Comparison of ENCODE assay signal across 14 mouse cellular contexts in genomic region chr1:159739478-159739877, GRCm38 (mm10).
DNase-seq lines count a peak whose midpoint lies in the region; ATAC-seq and TF ChIP-seq lines count a peak whose summit lies in the region.
"Had no signal": no experiment of that assay in that cellular context is flagged by ENCODE, and none has a peak within 500 bp of the region (broad histone marks: within the 10 kb centered on the region; RNA-seq: fewer than 3 reads in every experiment).

No protein-coding gene starts in this region.

- H3K36me3 ChIP-seq in hindbrain, postnatal 0 days (ENCODE audit: insufficient read depth, low read length) = no peaks in the 10 kb centered on the region
- no peaks in the 10 kb centered on the region for H3K36me3 ChIP-seq in hindbrain, embryonic 12.5 days
- H3K36me3 ChIP-seq in embryonic facial prominence, embryonic 11.5 days (replicated peaks; ENCODE audit: control insufficient read depth, insufficient read depth, low read depth, low read length) = no peaks in the 10 kb centered on the region
- H3K36me3 ChIP-seq: kidney, embryonic 15.5 days; liver, embryonic 15.5 days; midbrain, embryonic 13.5 days; neural tube, embryonic 13.5 days had no signal

- no peak for ATAC-seq in hindbrain, postnatal 0 days
- no peak for ATAC-seq in hindbrain, embryonic 12.5 days (ENCODE audit: low FRiP score)
- no peak for ATAC-seq in embryonic facial prominence, embryonic 11.5 days (replicated peaks; ENCODE audit: insufficient number of reproducible peaks, low FRiP score, low TSS enrichment, low read depth)
- ATAC-seq in inflammation-experienced regulatory T-cells, adult 6 months = no peak
- ATAC-seq: midbrain, embryonic 13.5 days had no signal

- H3K4me2 ChIP-seq in hindbrain, postnatal 0 days (ENCODE audit: low read depth, low read length) = no peak overlapping the region
- H3K4me2 ChIP-seq in hindbrain, embryonic 12.5 days (replicated peaks) = no peak overlapping the region
- no peak overlapping the region for H3K4me2 ChIP-seq in embryonic facial prominence, embryonic 11.5 days (ENCODE audit: low read depth, low read length)
- H3K4me2 ChIP-seq: kidney, embryonic 15.5 days; liver, embryonic 15.5 days; midbrain, embryonic 13.5 days; neural tube, embryonic 13.5 days had no signal

- TF ChIP-seq CTCF in hindbrain, postnatal 0 days (IDR thresholded peaks at IDR 0.05; ENCODE audit: low read depth) = no peak

- WGBS in hindbrain, postnatal 0 days = 47% methylated on average over 3 of the region's 3 CpGs
- 69% methylated on average over 3 of the region's 3 CpGs for WGBS in hindbrain, embryonic 12.5 days
- WGBS in embryonic facial prominence, embryonic 11.5 days = 47% methylated on average over 3 of the region's 3 CpGs

- H3K27ac ChIP-seq in hindbrain, postnatal 0 days = no peak overlapping the region
- no peak overlapping the region for H3K27ac ChIP-seq in hindbrain, embryonic 12.5 days
- H3K27ac ChIP-seq in embryonic facial prominence, embryonic 11.5 days (replicated peaks; ENCODE audit: low read depth, low read length) = no peak overlapping the region
- H3K27ac ChIP-seq: kidney, embryonic 15.5 days; liver, embryonic 15.5 days; midbrain, embryonic 13.5 days; neural tube, embryonic 13.5 days had no signal

- H3K27me3 ChIP-seq in hindbrain, postnatal 0 days (ENCODE audit: insufficient read depth, low read length) = no peaks in the 10 kb centered on the region
- H3K27me3 ChIP-seq in hindbrain, embryonic 12.5 days = no peaks in the 10 kb centered on the region
- H3K27me3 ChIP-seq in embryonic facial prominence, embryonic 11.5 days (ENCODE audit: control insufficient read depth, insufficient read depth, low read length) = no peaks in the 10 kb centered on the region
- H3K27me3 ChIP-seq: kidney, embryonic 15.5 days; liver, embryonic 15.5 days; midbrain, embryonic 13.5 days; neural tube, embryonic 13.5 days had no signal

- H3K4me1 ChIP-seq in hindbrain, postnatal 0 days (ENCODE audit: insufficient read depth, low read length) = no peaks in the 10 kb centered on the region
- H3K4me1 ChIP-seq in hindbrain, embryonic 12.5 days = no peaks in the 10 kb centered on the region
- H3K4me1 ChIP-seq in embryonic facial prominence, embryonic 11.5 days (ENCODE audit: control insufficient read depth, insufficient read depth, low read length) = no peaks in the 10 kb centered on the region
- H3K4me1 ChIP-seq: liver, embryonic 15.5 days had no signal

- no peak overlapping the region for H3K9ac ChIP-seq in hindbrain, postnatal 0 days (replicated peaks; ENCODE audit: low read length)
- H3K9ac ChIP-seq in hindbrain, embryonic 12.5 days = no peak overlapping the region
- no peak overlapping the region for H3K9ac ChIP-seq in embryonic facial prominence, embryonic 11.5 days (replicated peaks; ENCODE audit: low read length)
- H3K9ac ChIP-seq: kidney, embryonic 15.5 days; liver, embryonic 15.5 days; midbrain, embryonic 13.5 days; neural tube, embryonic 13.5 days had no signal

- H3K9me3 ChIP-seq in hindbrain, postnatal 0 days (ENCODE audit: low read length) = no peaks in the 10 kb centered on the region
- H3K9me3 ChIP-seq in hindbrain, embryonic 12.5 days (replicated peaks) = no peaks in the 10 kb centered on the region
- H3K9me3 ChIP-seq in embryonic facial prominence, embryonic 11.5 days (replicated peaks; ENCODE audit: control insufficient read depth, low read length) = no peaks in the 10 kb centered on the region
- H3K9me3 ChIP-seq: kidney, embryonic 15.5 days; liver, embryonic 15.5 days; midbrain, embryonic 13.5 days; neural tube, embryonic 13.5 days had no signal

- no peak overlapping the region for H3K4me3 ChIP-seq in hindbrain, postnatal 0 days (ENCODE audit: low read length)
- H3K4me3 ChIP-seq in hindbrain, embryonic 12.5 days = no peak overlapping the region
- H3K4me3 ChIP-seq in embryonic facial prominence, embryonic 11.5 days (ENCODE audit: low read depth, low read length) = no peak overlapping the region
- H3K4me3 ChIP-seq: kidney, embryonic 15.5 days; liver, embryonic 15.5 days; midbrain, embryonic 13.5 days; neural tube, embryonic 13.5 days had no signal

- intact Hi-C loops in left cerebral cortex, postnatal 14 days (cut with DNase I) = no loop called here

- DNase-seq in hindbrain, postnatal 0 days (ENCODE audit: low spot score) = peak; percentile 35
- DNase-seq in 3T3-L1 (ENCODE audit: low read depth, low spot score) = peak; percentile 21
- peak; percentile 8 for DNase-seq in embryonic facial prominence, embryonic 11.5 days (ENCODE audit: low spot score)
- peak; percentile 51 to 65 for DNase-seq in left cerebral cortex, postnatal 14 days (ENCODE audit: low spot score in 2 of 2)
- no peak for DNase-seq in gastrocnemius, adult 8-10 months (ENCODE audit: low spot score in 2 of 2)
- no peak for DNase-seq in c-Kit-positive CD71-positive TER-119-positive erythroid progenitor cells, embryonic 14.5 days (ENCODE audit: low spot score)
- DNase-seq: adrenal gland, postnatal 14 days; heart, postnatal 14 days had no signal

Comparison
In these comparisons a context has a peak if more than half of its experiments do, and no peak if none do; other contexts are left out.
1. DNase-seq: peak in hindbrain, postnatal 0 days (single experiment), 3T3-L1 (single experiment), embryonic facial prominence, embryonic 11.5 days (single experiment) and left cerebral cortex, postnatal 14 days (2 of 2); none in gastrocnemius, adult 8-10 months (0 of 2) and c-Kit-positive CD71-positive TER-119-positive erythroid progenitor cells, embryonic 14.5 days (single experiment).